Mouse (Mus musculus): ENCODE measurements at regions not wholly inside any gene's neighbourhood (a gene's known extent, or its start where the extent isn't known, plus 50 kb on each side); places are given as distances from the start of the nearest gene placed in this dataset.

DNA sequence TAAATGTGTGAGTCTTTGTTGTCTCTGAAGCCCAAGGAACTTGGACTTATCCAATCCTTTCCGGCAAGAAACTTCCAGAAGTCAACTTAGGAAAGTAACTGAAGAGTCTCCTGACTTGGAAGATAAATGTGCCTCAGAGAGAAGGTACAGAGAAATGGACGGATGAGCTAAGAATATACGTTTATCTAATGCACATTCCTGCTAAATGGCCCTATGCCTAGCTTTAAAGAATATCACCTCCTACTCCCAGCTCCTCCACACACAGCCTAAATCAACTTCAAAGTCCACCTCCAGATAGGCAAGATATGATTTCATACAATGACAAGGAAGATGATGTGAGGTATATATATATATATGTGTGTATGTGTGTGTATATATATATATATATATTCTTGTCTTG, 492.1 kb upstream of the Dppa4 start:
- TF ChIP-seq CTCF (IDR thresholded peaks at IDR 0.05; ENCODE audit: control insufficient read depth, insufficient read depth, insufficient read length) (no peak), MYOG (IDR thresholded peaks at IDR 0.05; ENCODE audit: control insufficient read depth, extremely low read depth, insufficient read length) (no peak), MYOD1 (IDR thresholded peaks at IDR 0.05; ENCODE audit: control insufficient read depth, insufficient read length, low read depth) (no peak), MAX (IDR thresholded peaks at IDR 0.05) (no peak), USF1 (IDR thresholded peaks at IDR 0.05; ENCODE audit: low read depth) (no peak)

Measured in C2C12 (cell line).